Mouse (Mus musculus): ENCODE results near the gene Ucp3. TPM values are rescaled to one million over a fixed set of nuclear protein-coding genes. Genes with fewer than 3 reads are reported as not detected.

Gene Ucp3
- polyA plus RNA-seq, 1 experiment from 2014 or later, result not detected

DNA sequence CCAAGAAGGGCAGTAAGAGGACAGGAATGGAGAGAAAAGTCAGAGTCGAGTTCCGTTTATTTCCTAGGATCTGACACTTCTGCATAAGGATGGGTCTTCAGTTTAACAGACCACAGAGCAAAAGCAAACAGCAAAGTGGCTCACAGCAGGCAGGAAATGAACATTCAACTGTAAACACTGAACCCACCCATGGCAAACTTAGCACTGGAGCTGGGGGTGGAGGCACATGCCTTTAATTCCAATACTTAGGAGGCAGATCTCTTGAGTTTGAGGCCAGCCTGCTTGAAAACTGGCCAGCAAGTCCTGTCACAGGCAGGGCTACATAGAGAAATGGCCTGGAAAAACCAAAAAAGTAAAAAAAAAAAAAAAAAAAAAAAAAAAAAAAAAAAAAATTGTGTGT, 60.7 kb downstream of the Ucp3 start:
- H3K9me3 ChIP-seq (ENCODE audit: control insufficient read depth, low read length), result no peaks in the 10 kb centered on the region
- no peaks in the 10 kb centered on the region for H3K36me3 ChIP-seq (ENCODE audit: control insufficient read depth, insufficient read depth, low read length)
- H3K9ac ChIP-seq (ENCODE audit: low read length), result no peak overlapping the region
- H3K4me3 ChIP-seq (ENCODE audit: low read depth, low read length), result no peak overlapping the region
- DNase-seq (ENCODE audit: low spot score), result no peak
- no peak overlapping the region for H3K27ac ChIP-seq (replicated peaks; ENCODE audit: low read depth, low read length)
- H3K4me2 ChIP-seq (ENCODE audit: low read depth, severe bottlenecking), result no peak overlapping the region
- H3K4me1 ChIP-seq (ENCODE audit: control insufficient read depth, insufficient read depth, low read length), result peaks cover 4% of the 10 kb centered on the region; the same call in 1 of the 2 replicates
- ATAC-seq (ENCODE audit: insufficient number of reproducible peaks, low FRiP score, low TSS enrichment, low read depth), result no peak
- WGBS, result 57% methylated on average over 2 of the region's 2 CpGs
- no peaks in the 10 kb centered on the region for H3K27me3 ChIP-seq (ENCODE audit: control insufficient read depth, insufficient read depth, low read length)

DNA sequence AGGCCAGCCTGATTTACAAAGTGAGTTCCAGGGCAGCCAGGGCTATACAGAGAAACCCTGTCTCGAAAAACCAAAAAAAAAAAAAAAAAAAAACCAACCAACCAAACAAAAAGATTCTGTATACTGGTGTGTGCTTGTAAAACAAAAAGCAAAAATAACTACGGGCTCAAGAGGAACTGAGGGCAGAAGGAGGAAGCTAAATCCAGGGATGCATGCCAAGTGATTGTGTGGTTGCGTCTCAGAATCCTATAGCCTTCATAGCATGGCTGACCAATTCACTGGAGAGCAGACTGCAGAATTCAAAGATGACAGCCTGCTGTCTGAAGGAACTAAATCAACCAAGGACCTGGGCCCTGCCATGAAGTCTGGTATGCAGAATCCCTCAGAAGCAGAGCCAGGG, 61.4 kb downstream of the Ucp3 start:
- no peaks in the 10 kb centered on the region for H3K36me3 ChIP-seq (ENCODE audit: control insufficient read depth, insufficient read depth, low read length)
- H3K9ac ChIP-seq (ENCODE audit: low read length), result no peak overlapping the region
- ATAC-seq (ENCODE audit: insufficient number of reproducible peaks, low FRiP score, low TSS enrichment, low read depth), result no peak
- no peak for DNase-seq (ENCODE audit: low spot score)
- no peak overlapping the region for H3K27ac ChIP-seq (replicated peaks; ENCODE audit: low read depth, low read length)
- H3K4me2 ChIP-seq (ENCODE audit: low read depth, severe bottlenecking), result no peak overlapping the region
- H3K9me3 ChIP-seq (ENCODE audit: control insufficient read depth, low read length), result no peaks in the 10 kb centered on the region
- H3K4me3 ChIP-seq (ENCODE audit: low read depth, low read length), result no peak overlapping the region
- no peaks in the 10 kb centered on the region for H3K27me3 ChIP-seq (ENCODE audit: control insufficient read depth, insufficient read depth, low read length)
- peaks cover 4% of the 10 kb centered on the region; the same call in 1 of the 2 replicates for H3K4me1 ChIP-seq (ENCODE audit: control insufficient read depth, insufficient read depth, low read length)
- 88% methylated on average over 3 of the region's 3 CpGs for WGBS

GRCm38 (mm10) chr7:100535831-100536230, 63.0 kb downstream of the Ucp3 start:
- no peak overlapping the region for H3K9ac ChIP-seq (ENCODE audit: low read length)
- no peaks in the 10 kb centered on the region for H3K9me3 ChIP-seq (ENCODE audit: control insufficient read depth, low read length)
- no peak overlapping the region for H3K4me2 ChIP-seq (ENCODE audit: low read depth, severe bottlenecking)
- no peak for ATAC-seq (ENCODE audit: insufficient number of reproducible peaks, low FRiP score, low TSS enrichment, low read depth)
- 87% methylated on average over 2 of the region's 2 CpGs for WGBS
- peaks cover 2% of the 10 kb centered on the region; the same call in 1 of the 2 replicates for H3K36me3 ChIP-seq (ENCODE audit: control insufficient read depth, insufficient read depth, low read length)
- peaks cover 4% of the 10 kb centered on the region; the same call in 1 of the 2 replicates for H3K4me1 ChIP-seq (ENCODE audit: control insufficient read depth, insufficient read depth, low read length)
- H3K4me3 ChIP-seq (ENCODE audit: low read depth, low read length), result no peak overlapping the region; the same call in 1 of the 2 replicates
- no peak for DNase-seq (ENCODE audit: low spot score)
- no peak overlapping the region for H3K27ac ChIP-seq (replicated peaks; ENCODE audit: low read depth, low read length)
- H3K27me3 ChIP-seq (ENCODE audit: control insufficient read depth, insufficient read depth, low read length), result no peaks in the 10 kb centered on the region

Other genes with a start within 250 kb of the Ucp3 start
- 4.5 and 4.6 TPM in 2 replicates for gene Pgm2l1, start 245.6 kb upstream of the Ucp3 start, polyA plus RNA-seq (2014; fragmentation: Nextera tagmentation; extraction: Ambion mirVana)
- 5.9 and 6.0 TPM in 2 replicates for gene P4ha3, start 187.5 kb upstream of the Ucp3 start, polyA plus RNA-seq (2014; fragmentation: Nextera tagmentation; extraction: Ambion mirVana)
- 43.0 and 44.6 TPM in 2 replicates for gene C2cd3, start 100.8 kb upstream of the Ucp3 start, polyA plus RNA-seq (2014; fragmentation: Nextera tagmentation; extraction: Ambion mirVana)
- 68.6 and 71.3 TPM in 2 replicates for gene Ppme1, start 100.7 kb upstream of the Ucp3 start, polyA plus RNA-seq (2014; fragmentation: Nextera tagmentation; extraction: Ambion mirVana)
- gene Ucp2, start 20.3 kb downstream of the Ucp3 start, polyA plus RNA-seq (2014; fragmentation: Nextera tagmentation; extraction: Ambion mirVana), result 116 and 123 TPM in 2 replicates
- gene Dnajb13, start 42.0 kb downstream of the Ucp3 start, polyA plus RNA-seq (2014; fragmentation: Nextera tagmentation; extraction: Ambion mirVana), result 0.11 and 0.30 TPM in 2 replicates
- gene Coa4, start 64.1 kb downstream of the Ucp3 start, polyA plus RNA-seq (2014; fragmentation: Nextera tagmentation; extraction: Ambion mirVana), result 21.3 and 22.2 TPM in 2 replicates
- 128 TPM in 2 replicates for gene Rab6a, start 134.4 kb downstream of the Ucp3 start, polyA plus RNA-seq (2014; fragmentation: Nextera tagmentation; extraction: Ambion mirVana)
- gene Mrpl48, start 135.3 kb downstream of the Ucp3 start, polyA plus RNA-seq (2014; fragmentation: Nextera tagmentation; extraction: Ambion mirVana), result 56.8 and 66.9 TPM in 2 replicates
- gene Plekhb1, start 189.4 kb downstream of the Ucp3 start, polyA plus RNA-seq (2014; fragmentation: Nextera tagmentation; extraction: Ambion mirVana), result 1.3 and 1.6 TPM in 2 replicates
- gene Fam168a, start 233.6 kb downstream of the Ucp3 start, polyA plus RNA-seq (2014; fragmentation: Nextera tagmentation; extraction: Ambion mirVana), result 46.2 and 49.7 TPM in 2 replicates

Data from limb, embryonic 11.5 days (tissue).